Mouse (Mus musculus): ENCODE measurements at regions not wholly inside any gene's neighbourhood (a gene's known extent, or its start where the extent isn't known, plus 50 kb on each side); places are given as distances from the start of the nearest gene placed in this dataset.
A peak's percentile ranks its signal among the peaks of the same experiment; 100 is the strongest.

GRCm38 (mm10) chr12:107338758-107339157 is 149.7 kb upstream of the 3110018I06Rik start:
- no peak for ATAC-seq (replicated peaks; ENCODE audit: insufficient number of reproducible peaks, low FRiP score, low TSS enrichment)
- H3K4me2 ChIP-seq = no peak overlapping the region
- H3K27me3 ChIP-seq (ENCODE audit: control insufficient read depth, insufficient read depth, low read length) = no peaks in the 10 kb centered on the region
- H3K27ac ChIP-seq (ENCODE audit: low read depth, low read length) = no peak overlapping the region
- H3K9me3 ChIP-seq (replicated peaks; ENCODE audit: control insufficient read depth, low read length) = no peaks in the 10 kb centered on the region
- H3K4me1 ChIP-seq (ENCODE audit: control insufficient read depth, insufficient read depth, low read length) = no peaks in the 10 kb centered on the region
- no peaks in the 10 kb centered on the region for H3K36me3 ChIP-seq (ENCODE audit: control insufficient read depth, insufficient read depth, low read length)
- no peak overlapping the region for H3K4me3 ChIP-seq (ENCODE audit: low read depth, low read length)
- WGBS (ENCODE audit: insufficient replicate concordance) = 48% methylated on average over 10 of the region's 10 CpGs
- H3K9ac ChIP-seq (ENCODE audit: low read depth, low read length) = no peak overlapping the region

GRCm38 (mm10) chr12:107356211-107356610 is 132.2 kb upstream of the 3110018I06Rik start:
- 71% methylated on average over 6 of the region's 6 CpGs for WGBS (ENCODE audit: insufficient replicate concordance)
- Histone ChIP-seq H3K4me2 (no peak overlapping the region), H3K27ac (ENCODE audit: low read depth, low read length) (no peak overlapping the region), H3K9me3 (replicated peaks; ENCODE audit: control insufficient read depth, low read length) (no peaks in the 10 kb centered on the region), H3K36me3 (ENCODE audit: control insufficient read depth, insufficient read depth, low read length) (no peaks in the 10 kb centered on the region), H3K27me3 (ENCODE audit: control insufficient read depth, insufficient read depth, low read length) (no peaks in the 10 kb centered on the region), H3K9ac (ENCODE audit: low read depth, low read length) (no peak overlapping the region), H3K4me1 (ENCODE audit: control insufficient read depth, insufficient read depth, low read length) (no peaks in the 10 kb centered on the region), H3K4me3 (ENCODE audit: low read depth, low read length) (no peak overlapping the region)
- ATAC-seq (replicated peaks; ENCODE audit: insufficient number of reproducible peaks, low FRiP score, low TSS enrichment) = no peak

- H3K9me3 ChIP-seq (replicated peaks; ENCODE audit: control insufficient read depth, low read length) = no peaks in the 10 kb centered on the region
- H3K27ac ChIP-seq (ENCODE audit: low read depth, low read length) = no peak overlapping the region
- H3K4me1 ChIP-seq (ENCODE audit: control insufficient read depth, insufficient read depth, low read length) = no peaks in the 10 kb centered on the region
- H3K27me3 ChIP-seq (ENCODE audit: control insufficient read depth, insufficient read depth, low read length) = no peaks in the 10 kb centered on the region
- H3K36me3 ChIP-seq (ENCODE audit: control insufficient read depth, insufficient read depth, low read length) = no peaks in the 10 kb centered on the region
- H3K4me2 ChIP-seq = no peak overlapping the region
- H3K4me3 ChIP-seq (ENCODE audit: low read depth, low read length) = no peak overlapping the region
- 82% methylated on average over 7 of the region's 7 CpGs for WGBS (ENCODE audit: insufficient replicate concordance)
- no peak for ATAC-seq (replicated peaks; ENCODE audit: insufficient number of reproducible peaks, low FRiP score, low TSS enrichment)
- H3K9ac ChIP-seq (ENCODE audit: low read depth, low read length) = no peak overlapping the region
Measured at GRCm38 (mm10) chr12:107356974-107357373, 131.5 kb upstream of the 3110018I06Rik start.

DNA sequence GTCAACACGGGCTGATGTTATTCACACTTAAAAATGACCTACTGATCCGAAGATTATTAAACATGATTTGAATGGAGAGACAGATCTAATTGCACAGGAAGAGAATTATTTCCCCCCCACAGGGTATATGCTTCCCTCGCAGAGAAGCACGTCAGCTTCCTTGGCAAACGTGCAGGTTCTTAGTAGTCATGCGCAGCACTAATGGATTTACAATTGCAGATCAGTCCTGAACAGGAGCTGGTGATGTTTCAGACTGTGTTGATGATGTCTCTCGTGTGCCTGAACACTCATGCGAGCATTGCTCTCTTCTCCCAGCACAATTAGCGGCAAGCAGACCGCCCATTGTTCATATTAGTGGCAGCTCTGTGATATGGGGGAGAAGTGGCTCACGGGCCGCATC is 127.9 kb upstream of the 3110018I06Rik start:
- Histone ChIP-seq H3K27ac (ENCODE audit: low read depth, low read length) (no peak overlapping the region), H3K9ac (ENCODE audit: low read depth, low read length) (no peak overlapping the region), H3K9me3 (replicated peaks; ENCODE audit: control insufficient read depth, low read length) (no peaks in the 10 kb centered on the region), H3K4me3 (ENCODE audit: low read depth, low read length) (no peak overlapping the region), H3K4me2 (no peak overlapping the region), H3K4me1 (ENCODE audit: control insufficient read depth, insufficient read depth, low read length) (no peaks in the 10 kb centered on the region), H3K27me3 (ENCODE audit: control insufficient read depth, insufficient read depth, low read length) (no peaks in the 10 kb centered on the region), H3K36me3 (ENCODE audit: control insufficient read depth, insufficient read depth, low read length) (no peaks in the 10 kb centered on the region)
- ATAC-seq (replicated peaks; ENCODE audit: insufficient number of reproducible peaks, low FRiP score, low TSS enrichment) = no peak
- WGBS (ENCODE audit: insufficient replicate concordance) = 86% methylated on average over 12 of the region's 12 CpGs

GRCm38 (mm10) chr12:107361606-107362005 is 126.8 kb upstream of the 3110018I06Rik start:
- Histone ChIP-seq H3K9me3 (replicated peaks; ENCODE audit: control insufficient read depth, low read length) (no peaks in the 10 kb centered on the region), H3K4me1 (ENCODE audit: control insufficient read depth, insufficient read depth, low read length) (no peaks in the 10 kb centered on the region), H3K9ac (ENCODE audit: low read depth, low read length) (no peak overlapping the region), H3K36me3 (ENCODE audit: control insufficient read depth, insufficient read depth, low read length) (no peaks in the 10 kb centered on the region), H3K27me3 (ENCODE audit: control insufficient read depth, insufficient read depth, low read length) (no peaks in the 10 kb centered on the region), H3K27ac (ENCODE audit: low read depth, low read length) (no peak overlapping the region), H3K4me2 (no peak overlapping the region), H3K4me3 (ENCODE audit: low read depth, low read length) (no peak overlapping the region)
- WGBS (ENCODE audit: insufficient replicate concordance) = 83% methylated on average over 7 of the region's 7 CpGs
- ATAC-seq (replicated peaks; ENCODE audit: insufficient number of reproducible peaks, low FRiP score, low TSS enrichment) = no peak

- no peak for ATAC-seq (replicated peaks; ENCODE audit: insufficient number of reproducible peaks, low FRiP score, low TSS enrichment)
- 75% methylated on average over 10 of the region's 10 CpGs for WGBS (ENCODE audit: insufficient replicate concordance)
- Histone ChIP-seq H3K4me2 (no peak overlapping the region), H3K4me1 (ENCODE audit: control insufficient read depth, insufficient read depth, low read length) (no peaks in the 10 kb centered on the region), H3K27ac (ENCODE audit: low read depth, low read length) (no peak overlapping the region), H3K4me3 (ENCODE audit: low read depth, low read length) (no peak overlapping the region), H3K9me3 (replicated peaks; ENCODE audit: control insufficient read depth, low read length) (no peaks in the 10 kb centered on the region), H3K9ac (ENCODE audit: low read depth, low read length) (no peak overlapping the region), H3K27me3 (ENCODE audit: control insufficient read depth, insufficient read depth, low read length) (no peaks in the 10 kb centered on the region), H3K36me3 (ENCODE audit: control insufficient read depth, insufficient read depth, low read length) (no peaks in the 10 kb centered on the region)
Measured at GRCm38 (mm10) chr12:107362120-107362519, 126.3 kb upstream of the 3110018I06Rik start.

DNA sequence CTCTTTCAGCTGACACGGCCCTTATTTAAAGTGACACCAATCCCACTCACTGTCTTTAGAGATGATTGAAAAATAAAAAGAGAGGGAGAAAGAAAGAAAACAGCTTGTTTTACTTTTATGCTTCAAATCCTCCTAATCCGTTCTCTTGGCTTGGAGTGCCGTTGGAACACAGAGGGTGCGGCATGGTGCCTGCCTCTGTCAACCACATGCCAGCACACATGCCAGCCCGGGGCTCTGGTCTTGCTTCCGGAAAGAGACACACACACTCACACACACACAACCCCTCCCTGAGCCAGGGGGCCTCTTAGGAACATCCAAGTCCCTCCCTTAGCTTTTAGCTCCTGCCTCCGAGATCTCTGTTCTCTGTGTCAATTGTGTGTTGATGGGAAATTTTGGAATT is 116.2 kb upstream of the 3110018I06Rik start:
- Histone ChIP-seq H3K4me3 (ENCODE audit: low read depth, low read length) (no peak overlapping the region), H3K4me1 (ENCODE audit: control insufficient read depth, insufficient read depth, low read length) (no peaks in the 10 kb centered on the region), H3K27me3 (ENCODE audit: control insufficient read depth, insufficient read depth, low read length) (no peaks in the 10 kb centered on the region), H3K9ac (ENCODE audit: low read depth, low read length) (no peak overlapping the region), H3K9me3 (replicated peaks; ENCODE audit: control insufficient read depth, low read length) (no peaks in the 10 kb centered on the region), H3K4me2 (no peak overlapping the region), H3K27ac (ENCODE audit: low read depth, low read length) (no peak overlapping the region), H3K36me3 (ENCODE audit: control insufficient read depth, insufficient read depth, low read length) (no peaks in the 10 kb centered on the region)
- WGBS (ENCODE audit: insufficient replicate concordance) = 88% methylated on average over 7 of the region's 7 CpGs
- ATAC-seq (replicated peaks; ENCODE audit: insufficient number of reproducible peaks, low FRiP score, low TSS enrichment) = no peak

DNA sequence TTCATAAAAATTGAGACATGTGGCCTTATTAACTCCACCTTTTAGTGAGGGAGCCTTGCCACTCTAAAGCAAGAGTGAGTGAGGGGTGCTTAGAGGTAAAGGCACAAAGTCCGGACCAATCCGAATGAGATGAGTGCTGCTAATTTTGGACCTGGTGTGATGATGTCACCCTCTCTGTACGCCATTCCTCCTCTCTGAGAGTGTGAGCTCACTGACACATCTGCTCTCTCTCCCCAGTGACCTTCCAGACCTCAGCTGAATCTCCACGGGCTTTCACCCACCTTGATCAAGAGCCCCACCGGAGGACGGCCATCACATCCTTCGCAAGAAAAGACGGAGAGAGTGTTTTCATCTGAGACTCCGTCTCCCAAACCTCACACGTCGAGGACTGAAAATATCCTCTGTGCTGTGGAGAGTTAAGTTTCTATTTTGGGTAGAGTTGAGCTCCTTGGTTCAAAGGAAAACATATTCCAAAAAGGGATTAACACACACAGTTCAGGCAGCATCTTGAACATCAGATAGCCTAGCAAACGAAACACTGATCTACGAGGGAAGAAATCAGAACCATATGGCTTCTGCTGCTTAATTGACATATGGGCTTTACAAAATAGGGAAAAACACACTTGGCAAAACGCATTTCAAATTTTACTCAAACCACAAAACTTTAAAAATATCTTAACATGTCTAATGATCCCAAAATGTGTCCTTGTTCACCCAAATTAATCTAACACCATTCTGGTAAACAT is 96.2 kb upstream of the 3110018I06Rik start:
- 42% methylated on average over 14 of the region's 14 CpGs for WGBS (ENCODE audit: insufficient replicate concordance)
- peak overlapping the region; percentile 3; the same call in 1 of the 2 replicates for H3K4me2 ChIP-seq
- H3K4me3 ChIP-seq (ENCODE audit: low read depth, low read length) = no peak overlapping the region
- no peak overlapping the region for H3K9ac ChIP-seq (ENCODE audit: low read depth, low read length)
- ATAC-seq (replicated peaks; ENCODE audit: insufficient number of reproducible peaks, low FRiP score, low TSS enrichment) = no peak
- no peaks in the 10 kb centered on the region for H3K9me3 ChIP-seq (replicated peaks; ENCODE audit: control insufficient read depth, low read length)
- H3K27me3 ChIP-seq (ENCODE audit: control insufficient read depth, insufficient read depth, low read length) = no peaks in the 10 kb centered on the region
- no peaks in the 10 kb centered on the region for H3K36me3 ChIP-seq (ENCODE audit: control insufficient read depth, insufficient read depth, low read length)
- no peaks in the 10 kb centered on the region; the same call in 1 of the 2 replicates for H3K4me1 ChIP-seq (ENCODE audit: control insufficient read depth, insufficient read depth, low read length)
- 0 out of 2 replicates have a peak overlapping the region, but pooled peaks have one; percentile 7 for H3K27ac ChIP-seq (ENCODE audit: low read depth, low read length)

DNA sequence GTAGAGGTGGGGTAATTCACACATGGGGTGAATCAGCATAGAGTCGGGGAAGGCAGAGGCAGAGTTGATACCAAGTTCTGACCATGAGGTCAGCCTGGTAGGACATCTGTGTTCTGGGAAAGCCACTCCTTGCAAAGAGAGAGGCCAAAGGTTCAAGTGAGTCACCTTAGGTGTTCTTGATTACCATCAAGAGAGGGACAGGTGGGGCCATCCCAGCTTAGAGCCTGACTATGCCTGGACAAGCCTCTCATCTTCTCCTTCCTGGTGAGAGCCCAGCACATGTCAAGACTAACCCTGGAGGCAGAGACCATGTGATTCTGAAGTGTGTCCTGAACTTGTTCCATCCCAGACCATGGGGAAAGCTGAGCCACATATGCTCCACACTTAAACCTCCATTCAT is 94.0 kb upstream of the 3110018I06Rik start:
- WGBS (ENCODE audit: insufficient replicate concordance) = 57% methylated on average over 1 of the region's 1 CpGs
- no peak overlapping the region for H3K4me2 ChIP-seq
- H3K9me3 ChIP-seq (replicated peaks; ENCODE audit: control insufficient read depth, low read length) = no peaks in the 10 kb centered on the region
- no peak overlapping the region for H3K4me3 ChIP-seq (ENCODE audit: low read depth, low read length)
- H3K27ac ChIP-seq (ENCODE audit: low read depth, low read length) = no peak overlapping the region
- ATAC-seq (replicated peaks; ENCODE audit: insufficient number of reproducible peaks, low FRiP score, low TSS enrichment) = no peak
- H3K27me3 ChIP-seq (ENCODE audit: control insufficient read depth, insufficient read depth, low read length) = no peaks in the 10 kb centered on the region; the same call in 1 of the 2 replicates
- no peak overlapping the region for H3K9ac ChIP-seq (ENCODE audit: low read depth, low read length)
- no peaks in the 10 kb centered on the region; the same call in 1 of the 2 replicates for H3K4me1 ChIP-seq (ENCODE audit: control insufficient read depth, insufficient read depth, low read length)
- no peaks in the 10 kb centered on the region for H3K36me3 ChIP-seq (ENCODE audit: control insufficient read depth, insufficient read depth, low read length)
